Mouse (Mus musculus) hindbrain, postnatal 0 days (tissue): ENCODE measurements at regions not wholly inside any gene's neighbourhood (a gene's known extent, or its start where the extent isn't known, plus 50 kb on each side); places are given as distances from the start of the nearest gene placed in this dataset.

Source experiments
- ATAC-seq: fragments of 200-750 bp; cut with Nextera tagmentation; 2 replicates; pipeline ENCODE4 v1.8.0; 2017; ENCODE audit warnings: mild to moderate bottlenecking, moderate TSS enrichment, moderate library complexity
- DNase-seq: peaks from one replicate; pipeline ENCODE4 v3.0.0-alpha.2; 2015; ENCODE audit warnings: low spot score
- H3K27ac ChIP-seq: fragments of 300-500 bp; sonication (generic); 2 replicates; pipeline ENCODE4 v1.5.1; 2014; ENCODE audit warnings: mild to moderate bottlenecking
- H3K27me3 ChIP-seq: fragments of 300-500 bp; sonication (generic); 2 replicates; pipeline ENCODE4 v1.6.1; 2014; ENCODE audit warnings: low read length, mixed read lengths; ENCODE audit not compliant: insufficient read depth
- H3K36me3 ChIP-seq: fragments of 300-500 bp; sonication (generic); 2 replicates; pipeline ENCODE4 v1.6.1; 2014; ENCODE audit warnings: low read length, mixed read lengths; ENCODE audit not compliant: insufficient read depth
- H3K4me1 ChIP-seq: fragments of 300-500 bp; sonication (generic); 2 replicates; pipeline ENCODE4 v1.6.1; 2014; ENCODE audit warnings: antibody characterized with exemption, low read length, mixed read lengths; ENCODE audit not compliant: insufficient read depth
- H3K4me2 ChIP-seq: fragments of 300-500 bp; sonication (generic); 2 replicates; pipeline ENCODE4 v1.6.1; 2014; ENCODE audit warnings: low read depth, mild to moderate bottlenecking, low read length, moderate library complexity, mixed read lengths
- H3K4me3 ChIP-seq: fragments of 300-500 bp; sonication (generic); 2 replicates; pipeline ENCODE4 v1.5.1; 2014; ENCODE audit warnings: low read length
- H3K9ac ChIP-seq: fragments of 300-500 bp; sonication (generic); replicated peaks from 2 replicates; pipeline ENCODE4 v1.6.1; 2014; ENCODE audit warnings: mild to moderate bottlenecking, low read length, moderate library complexity, mixed read lengths
- H3K9me3 ChIP-seq: fragments of 300-500 bp; sonication (generic); 2 replicates; pipeline ENCODE4 v1.6.1; 2016; ENCODE audit warnings: low read length, mixed read lengths
- CTCF ChIP-seq: IDR thresholded peaks from 2 replicates; pipeline ENCODE4 v1.5.1; 2016; ENCODE audit warnings: antibody characterized with exemption, control low read depth, low read depth
- WGBS: fragments of 180-500 bp; shearing (Covaris S2); extraction: QIAGEN DNeasy Blood & Tissue Kit; methylation state at CpG from one replicate; pipeline ENCODE4 v1.1.7; 2014; 5-methylcytosine and 5-hydroxymethylcytosine counted together

DNA sequence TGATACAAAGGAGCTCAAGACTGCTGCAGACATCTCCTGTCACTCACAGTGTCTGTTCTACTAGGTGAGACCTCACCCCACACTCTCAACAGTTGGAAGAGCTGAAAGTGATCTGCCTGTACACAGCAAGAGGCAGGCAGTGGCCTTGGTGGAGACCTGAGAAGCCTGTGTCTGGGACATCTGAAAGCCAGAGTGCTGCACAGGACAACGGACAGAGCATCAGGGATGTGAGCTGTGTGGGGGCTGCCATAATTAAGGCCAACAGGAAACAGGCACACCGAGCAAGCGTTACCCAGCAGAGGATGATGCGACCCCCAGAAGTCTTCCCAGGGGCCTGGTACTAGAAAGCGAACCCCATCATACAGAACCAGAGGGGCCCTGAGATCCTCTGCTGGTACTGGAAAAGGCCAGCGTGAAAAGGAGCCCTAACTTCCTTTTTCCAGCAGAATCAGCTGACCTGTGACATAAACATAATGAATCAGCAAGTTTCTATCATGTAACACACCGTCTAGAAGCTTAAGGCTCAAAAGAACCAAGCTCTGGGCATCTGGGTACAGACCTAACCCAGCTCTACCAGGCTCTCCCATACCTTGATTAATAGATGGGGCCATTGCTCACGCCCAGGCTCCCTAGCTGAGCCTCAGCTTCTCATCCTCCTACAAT lies 105.7 kb downstream of the Plxna1 start:
- DNase-seq (no peak), ATAC-seq (no peak)
- no peak for TF ChIP-seq CTCF
- Histone ChIP-seq H3K27ac (no peak overlapping the region), H3K27me3 (no peaks in the 10 kb centered on the region), H3K36me3 (no peaks in the 10 kb centered on the region), H3K9me3 (no peaks in the 10 kb centered on the region), H3K9ac (no peak overlapping the region), H3K4me1 (no peaks in the 10 kb centered on the region), H3K4me3 (no peak overlapping the region), H3K4me2 (no peak overlapping the region)
- WGBS, result 78% methylated on average over 8 of the region's 8 CpGs

DNA sequence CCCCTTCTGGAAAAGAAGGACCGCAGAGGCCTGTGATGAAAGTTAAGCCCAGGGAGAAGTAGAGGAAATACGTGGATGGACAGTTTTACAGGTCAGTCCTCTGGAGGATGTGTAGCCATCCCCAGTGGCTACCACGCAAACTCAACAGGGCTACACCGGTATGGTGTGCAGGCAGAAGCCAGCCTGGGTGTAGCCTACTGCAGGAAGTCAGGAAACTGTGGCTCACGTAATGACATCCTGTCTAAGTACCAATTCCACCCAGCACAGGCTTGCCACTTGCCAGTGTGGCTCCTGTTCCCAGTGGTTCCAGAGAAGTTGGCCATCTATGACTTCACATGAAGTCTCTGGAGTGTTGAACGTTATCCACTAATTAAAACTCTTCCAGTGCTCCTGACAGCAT lies 105.0 kb downstream of the Plxna1 start:
- Histone ChIP-seq H3K9ac (no peak overlapping the region), H3K9me3 (no peaks in the 10 kb centered on the region), H3K27me3 (no peaks in the 10 kb centered on the region), H3K36me3 (no peaks in the 10 kb centered on the region), H3K4me1 (no peaks in the 10 kb centered on the region), H3K4me3 (no peak overlapping the region), H3K4me2 (no peak overlapping the region), H3K27ac (no peak overlapping the region)
- DNase-seq (no peak), ATAC-seq (no peak)
- 76% methylated on average over 6 of the region's 6 CpGs for whole genome bisulfite sequencing
- no peak for TF ChIP-seq CTCF

DNA sequence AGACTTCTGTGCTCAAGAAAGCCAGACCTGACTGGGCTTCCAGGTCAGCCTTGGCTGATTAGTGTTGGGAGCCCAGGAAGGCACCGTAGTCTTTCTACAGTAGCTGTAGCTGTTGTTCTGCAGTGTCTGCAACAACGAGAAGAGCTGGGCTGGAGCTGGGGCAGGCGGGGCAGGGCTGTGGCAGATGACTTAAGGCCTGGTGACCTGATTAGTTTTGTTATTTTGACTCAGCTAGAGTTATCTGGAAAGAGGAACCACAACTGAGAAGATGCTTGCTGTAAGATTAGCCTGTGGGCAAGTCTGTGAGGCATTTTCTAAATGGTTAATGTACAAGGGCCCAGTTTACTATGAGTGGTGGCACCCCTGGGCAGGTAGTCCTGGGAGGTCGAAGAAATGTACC lies 104.3 kb downstream of the Plxna1 start:
- H3K4me3 ChIP-seq, result no peak overlapping the region
- no peak for DNase-seq
- H3K27me3 ChIP-seq, result no peaks in the 10 kb centered on the region
- no peak overlapping the region for H3K4me2 ChIP-seq
- TF ChIP-seq CTCF, result no peak
- no peak overlapping the region for H3K27ac ChIP-seq
- H3K36me3 ChIP-seq, result no peaks in the 10 kb centered on the region
- no peaks in the 10 kb centered on the region for H3K9me3 ChIP-seq
- 80% methylated on average over 4 of the region's 4 CpGs for WGBS
- H3K4me1 ChIP-seq, result no peaks in the 10 kb centered on the region
- no peak for ATAC-seq
- H3K9ac ChIP-seq, result no peak overlapping the region

DNA sequence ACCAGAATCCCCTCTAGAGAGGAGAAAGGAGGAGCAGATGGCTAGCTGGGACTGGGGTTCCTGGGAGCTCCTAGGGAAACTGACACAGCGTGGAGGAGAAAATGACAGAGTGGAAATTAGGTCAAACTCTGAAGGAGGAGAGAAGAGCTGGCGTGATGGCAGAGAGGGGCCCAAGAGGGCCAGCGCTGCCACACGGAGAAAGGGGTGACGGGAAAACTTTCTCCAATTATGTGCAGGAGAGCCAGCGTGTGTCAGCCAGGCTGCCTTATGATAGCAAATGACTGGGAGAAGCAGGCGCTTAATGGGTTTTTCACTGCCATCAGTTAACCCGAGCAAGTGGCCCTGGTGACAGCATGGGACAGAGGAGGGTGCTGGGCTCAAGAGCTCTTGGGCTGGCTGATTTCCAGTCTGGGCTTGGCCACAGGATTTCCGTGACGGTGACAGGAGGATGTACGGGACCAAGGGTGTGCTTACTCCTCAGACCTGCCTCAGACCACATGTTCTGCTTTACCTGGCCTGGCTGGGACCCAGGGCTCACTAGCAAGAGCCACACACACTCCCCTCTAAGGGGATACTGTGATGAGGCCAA lies 102.9 kb downstream of the Plxna1 start:
- ATAC-seq (no peak), DNase-seq (peak; percentile 27)
- Histone ChIP-seq H3K4me3 (no peak overlapping the region), H3K4me2 (no peak overlapping the region), H3K4me1 (no peaks in the 10 kb centered on the region), H3K9ac (no peak overlapping the region), H3K27ac (no peak overlapping the region), H3K27me3 (no peaks in the 10 kb centered on the region), H3K36me3 (no peaks in the 10 kb centered on the region), H3K9me3 (no peaks in the 10 kb centered on the region)
- 46% methylated on average over 11 of the region's 11 CpGs for WGBS
- TF ChIP-seq CTCF, result no peak

DNA sequence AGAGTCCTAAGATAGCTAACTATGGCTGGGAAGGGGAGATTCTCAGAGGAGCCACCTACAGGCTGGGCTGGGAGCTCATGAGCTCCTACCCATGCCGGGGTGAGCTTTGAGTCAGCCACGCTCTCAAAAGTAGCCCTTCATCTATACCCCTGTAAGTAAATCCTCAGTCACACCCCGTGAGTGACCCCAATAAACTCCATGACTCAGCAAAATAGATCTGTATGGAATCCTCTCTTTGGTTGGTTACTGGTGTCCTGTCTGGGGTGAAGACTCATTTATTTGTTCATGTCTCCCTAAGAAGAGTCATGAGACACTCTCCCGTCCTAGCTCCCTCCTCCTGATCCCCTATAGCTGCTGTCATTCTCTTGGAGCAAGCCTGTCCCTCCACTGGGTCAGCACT lies 99.5 kb downstream of the Plxna1 start:
- WGBS, result 73% methylated on average over 4 of the region's 4 CpGs
- Histone ChIP-seq H3K9me3 (no peaks in the 10 kb centered on the region), H3K4me2 (no peak overlapping the region), H3K4me3 (no peak overlapping the region), H3K9ac (no peak overlapping the region), H3K36me3 (no peaks in the 10 kb centered on the region), H3K4me1 (no peaks in the 10 kb centered on the region), H3K27ac (no peak overlapping the region), H3K27me3 (no peaks in the 10 kb centered on the region)
- ATAC-seq (no peak), DNase-seq (no peak)
- no peak for TF ChIP-seq CTCF

DNA sequence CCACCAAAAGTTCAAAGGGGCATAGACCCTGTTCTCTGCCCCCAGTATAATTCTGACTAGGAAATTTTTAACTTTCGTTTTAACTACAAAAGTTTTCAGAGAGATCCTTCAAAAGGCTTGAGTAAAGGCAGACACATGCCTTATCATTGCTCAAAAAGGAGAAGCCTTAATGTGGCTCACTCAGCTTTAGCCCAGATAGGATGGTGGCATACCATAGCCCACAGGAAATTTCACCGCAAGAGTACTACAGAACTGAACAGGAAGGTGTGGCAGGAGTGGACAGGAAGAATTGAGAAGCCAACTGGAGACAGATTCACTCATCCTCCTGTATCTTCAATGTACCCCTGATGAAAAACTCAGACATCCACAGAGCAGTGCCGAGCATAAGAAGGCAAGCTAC lies 97.1 kb downstream of the Plxna1 start:
- ATAC-seq (no peak), DNase-seq (no peak)
- Histone ChIP-seq H3K27ac (no peak overlapping the region), H3K9ac (no peak overlapping the region), H3K9me3 (no peaks in the 10 kb centered on the region), H3K36me3 (no peaks in the 10 kb centered on the region), H3K4me3 (no peak overlapping the region), H3K27me3 (no peaks in the 10 kb centered on the region), H3K4me2 (no peak overlapping the region), H3K4me1 (no peaks in the 10 kb centered on the region)
- 87% methylated on average over 3 of the region's 3 CpGs for WGBS
- TF ChIP-seq CTCF, result no peak
